Mouse (Mus musculus) heart, adult 2 months (tissue): ENCODE data around the gene Plekhg3. TPM values are rescaled to one million over a fixed set of nuclear protein-coding genes. Genes with fewer than 3 reads are reported as not detected.
A peak's percentile ranks its signal among the peaks of the same experiment; 100 is the strongest.

Experiments
- DNase-seq, 2 experiments: peaks; one replicate each; pipeline ENCODE4 v3.0.0; 2021
- H3K27ac ChIP-seq: fragments of 200-600 bp; 2 replicates; pipeline ENCODE4 v1.8.1; 2022
- H3K27me3 ChIP-seq: fragments of 200-500 bp; 2 replicates; pipeline ENCODE4 v1.6.1; 2012; ENCODE audit warnings: mild to moderate bottlenecking, low read length, inconsistent platforms, mixed read lengths; ENCODE audit not compliant: control insufficient read depth, insufficient read depth
- H3K36me3 ChIP-seq: fragments of 200-500 bp; 2 replicates; pipeline ENCODE4 v1.6.1; 2012; ENCODE audit warnings: low read length, inconsistent platforms; ENCODE audit not compliant: control insufficient read depth, insufficient read depth
- H3K4me1 ChIP-seq: fragments of 200-500 bp; 2 replicates; pipeline ENCODE4 v1.6.1; 2011; ENCODE audit warnings: low read length; ENCODE audit not compliant: control insufficient read depth, insufficient read depth
- H3K4me3 ChIP-seq: fragments of 200-600 bp; 2 replicates; pipeline ENCODE4 v1.8.1; 2022
- H3K79me2 ChIP-seq: fragments of 200-500 bp; replicated peaks from 2 replicates; pipeline ENCODE4 v1.6.1; 2012; ENCODE audit warnings: mild to moderate bottlenecking, inconsistent platforms, low read length, moderate library complexity, mixed read lengths; ENCODE audit not compliant: control insufficient read depth, insufficient read depth
- H3K9ac ChIP-seq: fragments of 200-500 bp; 2 replicates; pipeline ENCODE4 v1.6.1; 2012; ENCODE audit warnings: low read depth, mild to moderate bottlenecking, control low read depth, inconsistent platforms, low read length, mixed read lengths
- CTCF ChIP-seq: fragments of 200-600 bp; IDR thresholded peaks from 2 replicates; pipeline ENCODE4 v1.8.1; 2022; ENCODE audit warnings: antibody characterized with exemption, mild to moderate bottlenecking, moderate library complexity
- EP300 ChIP-seq: fragments of 200-500 bp; IDR thresholded peaks from 2 replicates; pipeline ENCODE4 v1.6.1; 2011; ENCODE audit warnings: low read depth, low read length, control low read depth; ENCODE audit not compliant: insufficient read depth
- POLR2A ChIP-seq: fragments of 200-500 bp; IDR thresholded peaks from 2 replicates; pipeline ENCODE4 v1.6.1; 2011; ENCODE audit warnings: mild to moderate bottlenecking, low read depth, low read length, control low read depth; ENCODE audit not compliant: insufficient read depth
- WGBS: fragments of 180-500 bp; shearing (Covaris S2); methylation state at CpG from one replicate; pipeline ENCODE4 v1.1.7; 2018; 5-methylcytosine and 5-hydroxymethylcytosine counted together
- intact Hi-C: fragments of 180-260 bp; cut with DNase I; formaldehyde crosslinking; loops from one replicate; pipeline ENCODE4 v1.15.1; 2025
- polyA plus RNA-seq: library from polyadenylated mRNA; depleted of rRNA; stranded (reverse); fragments of >200 nt; gene quantifications from 2 replicates; pipeline ENCODE4 v1.2.3, GENCODE M21; 2012
- total RNA-seq, 2 experiments: library from RNA; stranded (reverse); gene quantifications; 2 replicates each; pipeline ENCODE4 v1.2.3; 2021

Plekhg3 gene
- total and polyA plus RNA-seq, 3 experiments, result 11.6 to 13.6 (median 12.9) TPM

- H3K27ac ChIP-seq, result no peak overlapping the region; the same call in 1 of the 2 replicates
- intact Hi-C loops, result no loop called here
- H3K9ac ChIP-seq, result no peak overlapping the region
- H3K27me3 ChIP-seq, result no peaks in the 10 kb centered on the region
- no peaks in the 10 kb centered on the region for H3K79me2 ChIP-seq
- H3K4me3 ChIP-seq, result no peak overlapping the region
- no peaks in the 10 kb centered on the region for H3K36me3 ChIP-seq
- DNase-seq, result no peak
- 83% methylated on average over 5 of the region's 5 CpGs for WGBS
- H3K4me1 ChIP-seq, result peaks cover 3% of the 10 kb centered on the region
- no peak for TF ChIP-seq EP300
- no peak for TF ChIP-seq CTCF
- TF ChIP-seq POLR2A, result no peak
These were observed 1.9 kb upstream of the Plekhg3 start for GRCm38 (mm10) chr12:76528766-76529165.

GRCm38 (mm10) chr12:76531986-76532925 lies 1.6 kb downstream of the Plekhg3 start:
- Histone ChIP-seq H3K4me1 (peaks cover 8% of the 10 kb centered on the region), H3K27me3 (no peaks in the 10 kb centered on the region), H3K36me3 (no peaks in the 10 kb centered on the region), H3K27ac (peak overlapping the region; percentile 95), H3K4me3 (peak overlapping the region; percentile 55), H3K9ac (peak overlapping the region; percentile 86), H3K79me2 (no peaks in the 10 kb centered on the region)
- TF ChIP-seq POLR2A (no peak), CTCF (no peak), EP300 (no peak)
- WGBS, result 48% methylated on average over 19 of the region's 19 CpGs
- intact Hi-C loops, result loop anchor here (5.0 kb wide), 2 partner anchors 35 to 130 kb away; partner anchors contain the start of gene Hspa2
- no peak for DNase-seq

- Histone ChIP-seq H3K36me3 (no peaks in the 10 kb centered on the region), H3K79me2 (no peaks in the 10 kb centered on the region), H3K4me3 (peak overlapping the region; percentile 55), H3K27me3 (no peaks in the 10 kb centered on the region), H3K4me1 (peaks cover 8% of the 10 kb centered on the region), H3K9ac (peak overlapping the region; percentile 86), H3K27ac (peak overlapping the region; percentile 95)
- intact Hi-C loops, result loop anchor here (5.0 kb wide), 2 partner anchors 36 to 131 kb away; partner anchors contain the start of gene Hspa2
- TF ChIP-seq POLR2A (no peak), CTCF (no peak), EP300 (no peak)
- under 1% methylated on average over 31 of the region's 31 CpGs for WGBS
- DNase-seq, result no peak
These were observed 2.3 kb downstream of the Plekhg3 start for GRCm38 (mm10) chr12:76532926-76533376.

GRCm38 (mm10) chr12:76533377-76534222 lies 2.9 kb downstream of the Plekhg3 start:
- H3K4me1 ChIP-seq, result peaks cover 10% of the 10 kb centered on the region
- H3K27ac ChIP-seq, result peak overlapping the region; percentile 95
- no peaks in the 10 kb centered on the region for H3K79me2 ChIP-seq
- peak overlapping the region; percentile 55 for H3K4me3 ChIP-seq
- under 1% methylated on average over 72 of the region's 74 CpGs for WGBS
- H3K27me3 ChIP-seq, result no peaks in the 10 kb centered on the region
- DNase-seq, result peak; percentile 88 to 91
- H3K36me3 ChIP-seq, result no peaks in the 10 kb centered on the region
- no peak for TF ChIP-seq CTCF
- no peak for TF ChIP-seq EP300
- peak; percentile 24 for TF ChIP-seq POLR2A
- intact Hi-C loops, result loop anchor here (2.0 to 5.0 kb wide), 3 partner anchors 19 to 131 kb away; partner anchors contain the start of gene Hspa2
- peak overlapping the region; percentile 86 for H3K9ac ChIP-seq

DNA sequence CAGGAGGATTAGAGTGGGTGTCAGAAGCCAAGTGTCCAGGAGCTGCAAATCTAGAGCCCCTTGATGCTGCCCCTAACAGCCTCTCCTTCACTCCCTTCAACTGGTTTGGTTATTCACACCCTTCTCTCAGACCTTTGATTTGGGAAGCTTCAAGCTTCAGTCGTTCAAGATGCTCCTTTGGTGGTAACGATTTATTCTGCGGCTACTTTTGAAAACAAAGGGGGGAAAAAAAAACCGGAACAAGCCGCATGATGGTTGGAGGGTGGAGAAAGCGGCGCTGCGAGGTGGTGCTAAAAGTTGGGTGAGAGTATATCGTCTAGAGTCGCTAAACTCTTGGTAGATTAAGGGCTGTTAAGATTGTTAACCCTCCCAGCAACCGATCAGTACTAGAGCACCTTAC lies 3.5 kb downstream of the Plekhg3 start:
- intact Hi-C loops, result loop anchor here (2.0 to 5.0 kb wide), 3 partner anchors 19 to 132 kb away; partner anchors contain the start of gene Hspa2

More for the DNA sequence above, 3.5 kb downstream of the Plekhg3 start:
- no peak for TF ChIP-seq CTCF
- no peak for TF ChIP-seq POLR2A
- no peak for TF ChIP-seq EP300
- DNase-seq, result no peak
- WGBS, result 9% methylated on average over 11 of the region's 11 CpGs
- H3K9ac ChIP-seq, result peak overlapping the region; percentile 86
- peak overlapping the region; percentile 95 for H3K27ac ChIP-seq
- H3K36me3 ChIP-seq, result no peaks in the 10 kb centered on the region
- no peaks in the 10 kb centered on the region for H3K27me3 ChIP-seq
- peaks cover 10% of the 10 kb centered on the region for H3K4me1 ChIP-seq
- H3K79me2 ChIP-seq, result 0 out of 2 replicates have a peak, but pooled peaks cover 1% of the 10 kb centered on the region
- peak overlapping the region; percentile 55 for H3K4me3 ChIP-seq
